Mouse (Mus musculus): ENCODE data around the gene Cntrob. TPM values are rescaled to one million over a fixed set of nuclear protein-coding genes. Genes with fewer than 3 reads are reported as not detected.

Cntrob gene
- total RNA-seq, 2 experiments from 2014 or later, result 15.2 to 25.0 TPM

- DNase-seq (ENCODE audit: low spot score in 2 of 2), result no peak
Observed at GRCm38 (mm10) chr11:69251135-69251842, 72.3 kb downstream of the Cntrob start.

DNA sequence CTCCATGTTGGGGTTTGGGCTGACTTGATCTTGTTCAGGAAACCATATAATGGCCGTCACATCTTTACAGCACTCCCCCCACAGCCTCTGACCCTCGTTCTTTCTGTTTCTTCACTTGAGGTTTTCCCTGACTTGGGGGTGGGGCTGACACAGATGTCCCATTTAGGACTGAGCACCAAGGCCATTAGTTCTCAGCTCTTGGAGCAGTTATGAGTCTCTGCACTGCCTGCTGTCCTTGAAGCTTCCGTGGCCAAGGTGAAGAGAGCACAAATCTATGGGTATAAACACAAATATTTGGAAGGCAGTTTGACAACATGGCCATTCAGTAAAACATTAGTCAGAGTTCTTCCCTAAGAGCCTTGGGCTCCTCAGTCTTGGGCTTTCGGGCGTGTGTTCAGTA is 73.5 kb downstream of the Cntrob start:
- no peak for DNase-seq (ENCODE audit: low spot score in 2 of 2)

Other genes with a start within 250 kb of the Cntrob start
- gene Vamp2, start 235.3 kb downstream of the Cntrob start, total RNA-seq (2021), result 1,000 to 10,000 TPM; 1,053 to 1,091 TPM
- 100 to 1,000 TPM; 129 to 133 TPM for gene Per1, start 228.6 kb downstream of the Cntrob start, total RNA-seq (2021)
- gene Hes7, start 203.4 kb downstream of the Cntrob start, total RNA-seq (2021), result under 1 TPM; 0.42 to 0.79 TPM
- under 1 TPM; 0.53 to 0.98 TPM for gene 9130213A22Rik, start 201.2 kb downstream of the Cntrob start, total RNA-seq (2021)
- gene Aloxe3, start 197.9 kb downstream of the Cntrob start, total RNA-seq (2021), result 1 to 10 TPM; 4.4 to 6.8 TPM
- 10 to 100 TPM in 1 of 2 experiments, 1 to 10 TPM in 1; 9.8 to 13.7 TPM for gene Alox12b, start 166.8 kb downstream of the Cntrob start, total RNA-seq (2021)
- gene Alox8, start 125.9 kb downstream of the Cntrob start, total RNA-seq (2021), result 10 to 100 TPM; 10.2 to 11.7 TPM
- gene Gucy2e, start 86.7 kb downstream of the Cntrob start, total RNA-seq (2021), result 1 to 10 TPM; 1.2 TPM
- 10 to 100 TPM; 53.2 to 59.5 TPM for gene Trappc1, start 205 bp upstream of the Cntrob start, total RNA-seq (2021)
- gene Kcnab3, start 2.5 kb upstream of the Cntrob start, total RNA-seq (2021), result 100 to 1,000 TPM in 1 of 2 experiments, 10 to 100 TPM in 1; 75.3 to 102 TPM
- gene Rnf227, start 16.7 kb upstream of the Cntrob start, total RNA-seq (2021), result 100 to 1,000 TPM; 186 to 190 TPM
- gene Chd3, start 45.6 kb upstream of the Cntrob start, total RNA-seq (2021), result 100 to 1,000 TPM; 346 to 387 TPM
- gene Naa38, start 71.7 kb upstream of the Cntrob start, total RNA-seq (2021), result 100 to 1,000 TPM; 117 to 120 TPM
- gene Cyb5d1, start 71.9 kb upstream of the Cntrob start, total RNA-seq (2021), result 10 to 100 TPM; 42.7 to 48.1 TPM
- 1 to 10 TPM; 3.4 to 3.7 TPM for gene Tmem88, start 74.5 kb upstream of the Cntrob start, total RNA-seq (2021)
- gene Kdm6b, start 89.9 kb upstream of the Cntrob start, total RNA-seq (2021), result 10 to 100 TPM; 28.2 to 32.2 TPM
- 1 to 10 TPM; 2.2 to 3.7 TPM for gene Dnah2, start 225.3 kb upstream of the Cntrob start, total RNA-seq (2021)
- 10 to 100 TPM; 51.9 to 65.6 TPM for gene Efnb3, start 236.4 kb upstream of the Cntrob start, total RNA-seq (2021)